Mouse (Mus musculus) heart, embryonic 13.5 days (tissue): ENCODE data around the gene Vav1. TPM values are rescaled to one million over a fixed set of nuclear protein-coding genes. Genes with fewer than 3 reads are reported as not detected.
A peak's percentile ranks its signal among the peaks of the same experiment; 100 is the strongest.
"Not testable (repeated sequence)": the region's sequence is repeated elsewhere in the genome, so short reads cannot be mapped to it uniquely, and the experiment has no call there.

Source experiments
- ATAC-seq: fragments of 200-750 bp; cut with Nextera tagmentation; 2 replicates; pipeline ENCODE4 v1.8.0; 2017; ENCODE audit warnings: moderate TSS enrichment; ENCODE audit not compliant: insufficient number of reproducible peaks, low FRiP score, low TSS enrichment; ENCODE audit errors: extremely low read depth
- H3K27ac ChIP-seq: fragments of 300-500 bp; sonication (generic); replicated peaks from 2 replicates; pipeline ENCODE4 v1.5.1; 2015; ENCODE audit warnings: moderate library complexity, mild to moderate bottlenecking, inconsistent platforms
- H3K27me3 ChIP-seq: fragments of 300-500 bp; sonication (generic); replicated peaks from 2 replicates; pipeline ENCODE4 v1.6.1; 2015; ENCODE audit warnings: mild to moderate bottlenecking, inconsistent platforms
- H3K36me3 ChIP-seq: fragments of 300-500 bp; sonication (generic); 2 replicates; pipeline ENCODE4 v1.6.1; 2015; ENCODE audit warnings: mild to moderate bottlenecking, inconsistent platforms
- H3K4me1 ChIP-seq: fragments of 300-500 bp; sonication (generic); 2 replicates; pipeline ENCODE4 v1.6.1; 2015; ENCODE audit warnings: inconsistent platforms
- H3K4me2 ChIP-seq: fragments of 300-500 bp; sonication (generic); 2 replicates; pipeline ENCODE4 v1.6.1; 2015; ENCODE audit warnings: inconsistent platforms, mild to moderate bottlenecking, moderate library complexity
- H3K4me3 ChIP-seq: fragments of 300-500 bp; sonication (generic); 2 replicates; pipeline ENCODE4 v1.5.1; 2015; ENCODE audit warnings: moderate library complexity, mild to moderate bottlenecking, inconsistent platforms
- H3K9ac ChIP-seq: fragments of 300-500 bp; sonication (generic); 2 replicates; pipeline ENCODE4 v1.6.1; 2015; ENCODE audit warnings: inconsistent platforms, mild to moderate bottlenecking, moderate library complexity
- H3K9me3 ChIP-seq: fragments of 300-500 bp; sonication (generic); 2 replicates; pipeline ENCODE4 v1.6.1; 2016; ENCODE audit warnings: inconsistent platforms
- WGBS: fragments of 180-500 bp; shearing (Covaris S2); methylation state at CpG from one replicate; pipeline ENCODE4 v1.1.7; 2015; ENCODE audit warnings: mixed read lengths; 5-methylcytosine and 5-hydroxymethylcytosine counted together
- polyA plus RNA-seq: library from polyadenylated mRNA; unstranded; fragments of >200 nt; fragmentation: Nextera tagmentation; extraction: Ambion mirVana; gene quantifications from 2 replicates; pipeline ENCODE4 v1.2.1, GENCODE M21; 2015

Gene Vav1
- polyA plus RNA-seq, 1 experiment from 2014 or later, result 2.4 TPM

DNA sequence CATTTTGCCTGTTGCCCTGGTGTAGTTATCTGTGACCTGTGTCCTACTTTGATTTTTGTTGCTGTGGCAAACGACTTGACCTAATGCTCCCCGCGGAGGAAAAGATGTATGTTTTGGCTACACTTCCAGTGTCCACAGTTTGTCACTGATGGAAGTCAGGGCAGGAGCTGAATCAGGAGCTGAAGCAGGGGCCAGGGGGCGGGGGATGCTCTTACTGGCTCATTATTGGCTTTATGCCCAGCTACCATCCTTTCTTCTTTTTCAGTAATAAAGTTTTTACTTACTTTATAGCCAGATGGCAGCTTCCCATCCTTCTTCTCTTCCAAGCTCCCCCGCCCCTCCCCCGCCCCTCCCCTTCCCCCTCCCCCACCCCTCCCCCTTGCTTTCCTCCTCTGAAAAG, 50.0 kb downstream of the Vav1 start:
- Histone ChIP-seq H3K4me2 (no peak overlapping the region), H3K9me3 (no peaks in the 10 kb centered on the region), H3K9ac (no peak overlapping the region), H3K4me1 (peaks cover 8% of the 10 kb centered on the region; the same call in 1 of the 2 replicates), H3K36me3 (no peaks in the 10 kb centered on the region), H3K27ac (no peak overlapping the region), H3K4me3 (no peak overlapping the region), H3K27me3 (no peaks in the 10 kb centered on the region)
- WGBS, result 36% methylated on average over 4 of the region's 6 CpGs
- ATAC-seq, result no peak

- H3K9me3 ChIP-seq, result no peaks in the 10 kb centered on the region
- 86% methylated on average over 8 of the region's 8 CpGs for WGBS
- H3K36me3 ChIP-seq, result no peaks in the 10 kb centered on the region
- H3K4me2 ChIP-seq, result no peak overlapping the region
- ATAC-seq, result no peak
- H3K9ac ChIP-seq, result no peak overlapping the region
- H3K4me1 ChIP-seq, result peaks cover 8% of the 10 kb centered on the region; the same call in 1 of the 2 replicates
- H3K4me3 ChIP-seq, result no peak overlapping the region
- H3K27me3 ChIP-seq, result no peaks in the 10 kb centered on the region
- no peak overlapping the region for H3K27ac ChIP-seq
Measured at GRCm38 (mm10) chr17:57330993-57331392, 52.1 kb downstream of the Vav1 start.

- H3K4me1 ChIP-seq, result peaks cover 8% of the 10 kb centered on the region; the same call in 1 of the 2 replicates
- no peaks in the 10 kb centered on the region for H3K9me3 ChIP-seq
- no peak overlapping the region for H3K9ac ChIP-seq
- no peak for ATAC-seq
- H3K4me2 ChIP-seq, result no peak overlapping the region
- no peaks in the 10 kb centered on the region for H3K27me3 ChIP-seq
- WGBS, result 79% methylated on average over 4 of the region's 4 CpGs
- no peak overlapping the region for H3K4me3 ChIP-seq
- no peaks in the 10 kb centered on the region for H3K36me3 ChIP-seq
- H3K27ac ChIP-seq, result no peak overlapping the region
Measured at GRCm38 (mm10) chr17:57332241-57332640, 53.3 kb downstream of the Vav1 start.

- no peak for ATAC-seq
- WGBS, result 69% methylated on average over 9 of the region's 9 CpGs
Measured at GRCm38 (mm10) chr17:57334001-57334760, 55.3 kb downstream of the Vav1 start.

DNA sequence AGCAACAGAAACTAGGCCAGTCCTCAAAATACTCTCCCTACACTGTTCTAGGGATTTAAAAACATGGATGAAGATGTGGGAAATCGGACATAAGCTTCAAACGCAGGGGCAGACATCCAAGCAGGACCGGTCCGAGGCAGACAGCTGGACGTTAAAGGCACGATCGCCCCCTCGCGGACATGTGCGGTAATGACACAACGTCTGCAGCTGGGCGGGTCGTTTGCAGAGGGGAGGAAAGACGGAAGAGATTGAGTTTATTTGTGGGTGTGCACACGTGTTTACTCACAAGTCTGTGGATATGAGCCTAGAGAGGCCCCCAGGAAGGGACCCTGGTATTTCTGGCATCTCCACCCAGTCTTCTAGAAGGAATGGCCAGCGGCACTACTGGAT, 55.9 kb downstream of the Vav1 start:
- no peak overlapping the region for H3K4me3 ChIP-seq
- no peak overlapping the region for H3K9ac ChIP-seq
- H3K4me2 ChIP-seq, result no peak overlapping the region; the same call in 1 of the 2 replicates
- no peak for ATAC-seq
- no peaks in the 10 kb centered on the region for H3K27me3 ChIP-seq
- H3K36me3 ChIP-seq, result no peaks in the 10 kb centered on the region
- H3K9me3 ChIP-seq, result no peaks in the 10 kb centered on the region
- H3K27ac ChIP-seq, result no peak overlapping the region
- WGBS, result 7% methylated on average over 16 of the region's 16 CpGs
- no peaks in the 10 kb centered on the region for H3K4me1 ChIP-seq

More at GRCm38 (mm10) chr17:57334001-57334760, 55.3 kb downstream of the Vav1 start:
- Histone ChIP-seq H3K27ac (no peak overlapping the region), H3K4me3 (no peak overlapping the region), H3K4me1 (no peaks in the 10 kb centered on the region), H3K9ac (no peak overlapping the region), H3K27me3 (no peaks in the 10 kb centered on the region), H3K4me2 (no peak overlapping the region; the same call in 1 of the 2 replicates), H3K36me3 (no peaks in the 10 kb centered on the region), H3K9me3 (no peaks in the 10 kb centered on the region)

GRCm38 (mm10) chr17:57335194-57335593, 56.3 kb downstream of the Vav1 start:
- H3K27me3 ChIP-seq, H3K4me2 ChIP-seq, H3K36me3 ChIP-seq, H3K27ac ChIP-seq, H3K9me3 ChIP-seq, H3K4me3 ChIP-seq, H3K4me1 ChIP-seq, ATAC-seq, H3K9ac ChIP-seq: not testable (repeated sequence)
- 62% methylated on average over 9 of the region's 9 CpGs for WGBS

- Histone ChIP-seq H3K9ac (no peak overlapping the region), H3K9me3 (no peaks in the 10 kb centered on the region), H3K27me3 (no peaks in the 10 kb centered on the region), H3K4me2 (no peak overlapping the region), H3K36me3 (no peaks in the 10 kb centered on the region), H3K27ac (no peak overlapping the region), H3K4me1 (no peaks in the 10 kb centered on the region), H3K4me3 (no peak overlapping the region)
- WGBS, result 13% methylated on average over 11 of the region's 11 CpGs
- ATAC-seq, result peak; percentile 59; the same call in 1 of the 2 replicates
Measured at GRCm38 (mm10) chr17:57335673-57336303, 56.9 kb downstream of the Vav1 start.

DNA sequence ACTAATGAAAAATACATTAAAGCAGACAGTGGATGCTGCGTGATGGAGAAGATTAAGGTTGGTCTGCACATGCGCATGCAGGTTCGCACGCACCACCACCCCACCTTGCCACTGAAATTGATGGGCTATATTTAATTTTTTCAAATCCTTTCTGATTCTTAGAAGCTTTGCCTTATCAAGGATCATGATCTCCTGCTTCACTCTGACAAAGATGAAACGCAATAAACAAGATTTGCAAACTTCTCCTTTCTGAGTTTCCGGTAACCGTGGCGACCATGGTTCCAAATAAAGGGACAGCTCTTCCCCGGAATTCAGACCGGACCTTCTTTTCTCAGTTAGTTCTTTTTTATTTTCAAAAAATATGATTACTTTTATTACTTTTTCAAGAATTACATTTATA, 59.1 kb downstream of the Vav1 start:
- H3K4me1 ChIP-seq, result no peaks in the 10 kb centered on the region
- H3K27ac ChIP-seq, result no peak overlapping the region
- 81% methylated on average over 10 of the region's 10 CpGs for WGBS
- no peaks in the 10 kb centered on the region for H3K36me3 ChIP-seq
- H3K27me3 ChIP-seq, result no peaks in the 10 kb centered on the region
- H3K4me3 ChIP-seq, result no peak overlapping the region
- no peak overlapping the region for H3K9ac ChIP-seq
- no peak overlapping the region for H3K4me2 ChIP-seq
- no peak for ATAC-seq
- 0 out of 2 replicates have a peak, but pooled peaks cover 3% of the 10 kb centered on the region for H3K9me3 ChIP-seq

GRCm38 (mm10) chr17:57339298-57339697, 60.4 kb downstream of the Vav1 start:
- WGBS, result 65% methylated on average over 9 of the region's 9 CpGs
- no peak for ATAC-seq
- no peaks in the 10 kb centered on the region for H3K36me3 ChIP-seq
- no peak overlapping the region for H3K4me2 ChIP-seq
- no peaks in the 10 kb centered on the region for H3K27me3 ChIP-seq
- H3K9me3 ChIP-seq, result 0 out of 2 replicates have a peak, but pooled peaks cover 3% of the 10 kb centered on the region
- no peak overlapping the region for H3K9ac ChIP-seq
- no peaks in the 10 kb centered on the region for H3K4me1 ChIP-seq
- H3K4me3 ChIP-seq, result no peak overlapping the region
- H3K27ac ChIP-seq, result no peak overlapping the region

DNA sequence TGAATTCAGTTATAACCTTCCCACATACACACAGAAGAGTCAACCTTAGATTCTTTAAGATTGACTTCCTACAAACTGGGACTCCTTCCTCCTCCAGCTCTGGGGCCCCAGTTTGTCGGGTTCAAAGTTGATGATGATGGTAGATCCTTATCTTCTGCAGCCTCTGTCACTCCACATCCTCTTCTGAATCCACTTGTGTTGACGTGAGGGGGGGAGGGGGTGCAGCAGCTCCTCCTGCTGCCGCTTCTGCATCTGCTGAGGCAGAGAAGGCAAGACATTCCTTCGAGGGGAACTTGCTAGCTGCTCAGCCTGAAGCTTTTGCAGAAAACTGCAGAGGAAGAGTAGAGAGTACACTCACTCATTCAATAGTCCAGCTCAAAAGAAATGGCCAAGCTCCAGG, 62.7 kb downstream of the Vav1 start:
- no peak overlapping the region for H3K4me2 ChIP-seq
- no peak overlapping the region for H3K9ac ChIP-seq
- H3K9me3 ChIP-seq, result 0 out of 2 replicates have a peak, but pooled peaks cover 3% of the 10 kb centered on the region
- H3K27me3 ChIP-seq, result no peaks in the 10 kb centered on the region
- no peak overlapping the region for H3K27ac ChIP-seq
- ATAC-seq, result no peak
- H3K4me3 ChIP-seq, result no peak overlapping the region
- 61% methylated on average over 4 of the region's 4 CpGs for WGBS
- no peaks in the 10 kb centered on the region for H3K36me3 ChIP-seq
- H3K4me1 ChIP-seq, result no peaks in the 10 kb centered on the region

DNA sequence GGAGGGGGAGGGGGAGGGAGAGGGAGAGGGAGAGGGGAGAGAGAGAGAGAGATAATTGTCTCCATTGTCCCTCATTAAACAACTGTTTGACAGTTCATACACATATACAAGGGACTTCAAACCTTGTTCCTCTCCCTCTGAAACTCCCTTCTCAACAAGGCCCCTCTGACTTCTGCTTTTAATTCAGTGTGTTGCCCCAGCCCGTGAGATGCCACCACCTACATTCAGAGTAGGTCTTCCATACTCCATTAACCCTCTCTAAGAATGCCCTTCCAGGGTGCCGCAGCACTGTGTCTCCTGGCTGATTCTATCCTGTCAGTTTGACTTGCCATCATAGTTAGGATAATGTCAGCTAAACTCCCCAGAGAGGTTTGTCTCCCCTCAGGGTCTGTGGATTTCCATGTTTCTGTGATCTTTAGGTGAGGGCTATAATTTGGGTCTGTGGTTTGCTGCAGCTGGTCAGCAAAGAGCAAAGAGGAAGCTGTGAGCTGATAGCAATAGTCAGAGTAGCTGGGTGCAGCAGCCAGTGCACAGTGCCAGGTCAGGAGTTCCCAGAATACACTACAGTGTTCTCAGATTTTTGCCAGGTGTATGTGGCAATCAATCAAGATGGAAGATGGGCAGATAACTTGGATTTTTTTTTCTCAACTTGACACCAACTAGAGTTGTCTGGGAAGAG, 65.3 kb downstream of the Vav1 start:
- H3K4me1 ChIP-seq, result no peaks in the 10 kb centered on the region
- no peak for ATAC-seq
- H3K4me3 ChIP-seq, result no peak overlapping the region
- WGBS, result 59% methylated on average over 2 of the region's 2 CpGs
- no peaks in the 10 kb centered on the region for H3K36me3 ChIP-seq
- no peak overlapping the region for H3K9ac ChIP-seq
- H3K4me2 ChIP-seq, result no peak overlapping the region
- H3K9me3 ChIP-seq, result 0 out of 2 replicates have a peak, but pooled peaks cover 3% of the 10 kb centered on the region
- H3K27me3 ChIP-seq, result no peaks in the 10 kb centered on the region
- no peak overlapping the region for H3K27ac ChIP-seq
